21 mouse cellular contexts compared by ENCODE assay signal in the genomic region with DNA sequence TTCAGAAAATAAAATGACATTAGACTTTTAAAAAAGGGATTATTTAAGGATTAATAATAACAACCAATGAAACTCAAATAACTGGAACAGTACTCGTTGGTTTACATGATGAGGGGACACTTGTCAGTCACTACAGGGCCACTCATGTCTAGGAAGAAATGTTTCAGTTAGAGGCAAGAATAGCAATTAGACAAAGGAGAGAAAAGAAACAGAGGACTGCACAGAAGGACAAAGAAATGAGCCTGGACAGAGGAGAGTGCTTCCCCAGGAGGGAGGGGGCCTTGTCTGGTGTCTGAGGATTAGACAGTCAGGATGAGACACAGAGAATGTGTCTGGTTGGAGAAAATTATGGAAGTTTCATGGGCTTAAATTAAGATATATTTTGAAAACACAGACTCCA.
DNase-seq lines count a peak whose midpoint lies in the region; ATAC-seq and TF ChIP-seq lines count a peak whose summit lies in the region.
"Had no signal": no experiment of that assay in that cellular context is flagged by ENCODE, and none has a peak within 500 bp of the region (broad histone marks: within the 10 kb centered on the region; RNA-seq: fewer than 3 reads in every experiment).

No protein-coding gene starts in this region.

- no peak overlapping the region for H3K4me3 ChIP-seq in hindbrain, embryonic 12.5 days
- H3K4me3 ChIP-seq in hindbrain, postnatal 0 days (ENCODE audit: low read length), result no peak overlapping the region
- no peak overlapping the region for H3K4me3 ChIP-seq in forebrain, embryonic 16.5 days (replicated peaks; ENCODE audit: low read length)
- H3K4me3 ChIP-seq in midbrain, embryonic 13.5 days (replicated peaks), result no peak overlapping the region
- H3K4me3 ChIP-seq: heart, embryonic 12.5 days; kidney, embryonic 15.5 days; limb, embryonic 12.5 days; liver, embryonic 12.5 days; stomach, embryonic 15.5 days had no signal

- H3K9me3 ChIP-seq in hindbrain, embryonic 12.5 days (replicated peaks), result no peaks in the 10 kb centered on the region
- H3K9me3 ChIP-seq in hindbrain, postnatal 0 days (ENCODE audit: low read length), result no peaks in the 10 kb centered on the region
- no peaks in the 10 kb centered on the region for H3K9me3 ChIP-seq in forebrain, embryonic 16.5 days (ENCODE audit: control insufficient read depth, low read length)
- no peaks in the 10 kb centered on the region for H3K9me3 ChIP-seq in midbrain, embryonic 13.5 days
- H3K9me3 ChIP-seq: heart, embryonic 12.5 days; kidney, embryonic 15.5 days; limb, embryonic 12.5 days; liver, embryonic 12.5 days; stomach, embryonic 15.5 days had no signal

- WGBS in hindbrain, embryonic 12.5 days, result 46% methylated on average over 1 of the region's 1 CpGs
- 17% methylated on average over 1 of the region's 1 CpGs for WGBS in hindbrain, postnatal 0 days
- 6% methylated on average over 1 of the region's 1 CpGs for WGBS in forebrain, embryonic 16.5 days
- WGBS in midbrain, embryonic 13.5 days, result 6% methylated on average over 1 of the region's 1 CpGs

- DNase-seq in hindbrain, postnatal 0 days (ENCODE audit: low spot score), result no peak
- DNase-seq in retina, embryonic 14.5 days (ENCODE audit: low spot score), result peak; percentile 35
- DNase-seq in heart, postnatal 10 days, result no peak
- DNase-seq in right cerebral cortex, postnatal 25 days, result no peak
- DNase-seq in cerebellum, adult 9-10 months, result no peak
- DNase-seq: adrenal gland, postnatal 14 days; cerebellum, adult 11 months; heart, postnatal 36 days; lung, embryonic 14.5 days; lung, postnatal 36 days had no signal

- no peak overlapping the region for H3K9ac ChIP-seq in hindbrain, embryonic 12.5 days
- no peak overlapping the region for H3K9ac ChIP-seq in hindbrain, postnatal 0 days (replicated peaks; ENCODE audit: low read length)
- no peak overlapping the region for H3K9ac ChIP-seq in forebrain, embryonic 16.5 days (replicated peaks; ENCODE audit: low read depth, low read length)
- H3K9ac ChIP-seq in midbrain, embryonic 13.5 days (replicated peaks), result no peak overlapping the region
- H3K9ac ChIP-seq: heart, embryonic 12.5 days; kidney, embryonic 15.5 days; limb, embryonic 12.5 days; liver, embryonic 12.5 days; lung, embryonic 14.5 days; stomach, embryonic 15.5 days had no signal

- H3K27ac ChIP-seq in hindbrain, embryonic 12.5 days, result peak overlapping the region; percentile 37; the same call in 1 of the 2 replicates
- no peak overlapping the region for H3K27ac ChIP-seq in hindbrain, postnatal 0 days
- peak overlapping the region; percentile 79 for H3K27ac ChIP-seq in forebrain, embryonic 16.5 days (ENCODE audit: low read length)
- peak overlapping the region; percentile 65 for H3K27ac ChIP-seq in midbrain, embryonic 13.5 days
- H3K27ac ChIP-seq: kidney, embryonic 15.5 days; limb, embryonic 12.5 days; liver, embryonic 12.5 days; stomach, embryonic 15.5 days had no signal

- H3K4me2 ChIP-seq in hindbrain, embryonic 12.5 days (replicated peaks), result no peak overlapping the region
- no peak overlapping the region for H3K4me2 ChIP-seq in hindbrain, postnatal 0 days (ENCODE audit: low read depth, low read length)
- no peak overlapping the region for H3K4me2 ChIP-seq in forebrain, embryonic 16.5 days (ENCODE audit: low read length)
- no peak overlapping the region for H3K4me2 ChIP-seq in midbrain, embryonic 13.5 days (replicated peaks)
- H3K4me2 ChIP-seq: heart, embryonic 12.5 days; kidney, embryonic 15.5 days; limb, embryonic 12.5 days; liver, embryonic 12.5 days; lung, embryonic 14.5 days; stomach, embryonic 15.5 days had no signal

- no peaks in the 10 kb centered on the region for H3K27me3 ChIP-seq in hindbrain, embryonic 12.5 days
- H3K27me3 ChIP-seq in hindbrain, postnatal 0 days (ENCODE audit: insufficient read depth, low read length), result no peaks in the 10 kb centered on the region
- H3K27me3 ChIP-seq in forebrain, embryonic 16.5 days (replicated peaks; ENCODE audit: control insufficient read depth, insufficient read depth, low read length), result no peaks in the 10 kb centered on the region
- H3K27me3 ChIP-seq in midbrain, embryonic 13.5 days, result no peaks in the 10 kb centered on the region
- H3K27me3 ChIP-seq: heart, embryonic 12.5 days; kidney, embryonic 15.5 days; limb, embryonic 12.5 days; liver, embryonic 12.5 days; stomach, embryonic 15.5 days had no signal

- no peak for ATAC-seq in hindbrain, embryonic 12.5 days (ENCODE audit: low FRiP score)
- ATAC-seq in hindbrain, postnatal 0 days, result no peak
- ATAC-seq in forebrain, embryonic 16.5 days, result peak; percentile 30
- ATAC-seq in midbrain, embryonic 13.5 days, result 0 out of 2 replicates have a peak, but pooled peaks have one; percentile 20
- ATAC-seq: activated CD4-positive, CD25-positive, alpha-beta regulatory T cell, adult 4 months; intestine, embryonic 16.5 days; liver, embryonic 12.5 days had no signal

- intact Hi-C loops in heart, postnatal 10 days (cut with DNase I), result no loop called here

- TF ChIP-seq CTCF in hindbrain, postnatal 0 days (IDR thresholded peaks at IDR 0.05; ENCODE audit: low read depth), result no peak

- H3K4me1 ChIP-seq in hindbrain, embryonic 12.5 days, result peaks cover 21% of the 10 kb centered on the region
- peaks cover 20% of the 10 kb centered on the region for H3K4me1 ChIP-seq in hindbrain, postnatal 0 days (ENCODE audit: insufficient read depth, low read length)
- peaks cover 30% of the 10 kb centered on the region for H3K4me1 ChIP-seq in forebrain, embryonic 16.5 days (replicated peaks; ENCODE audit: control insufficient read depth, insufficient read depth, low read length)
- peaks cover 43% of the 10 kb centered on the region for H3K4me1 ChIP-seq in midbrain, embryonic 13.5 days (replicated peaks)
- H3K4me1 ChIP-seq: heart, embryonic 12.5 days; limb, embryonic 12.5 days; liver, embryonic 12.5 days; stomach, embryonic 15.5 days had no signal

- H3K36me3 ChIP-seq in hindbrain, embryonic 12.5 days, result no peaks in the 10 kb centered on the region
- H3K36me3 ChIP-seq in hindbrain, postnatal 0 days (ENCODE audit: insufficient read depth, low read length), result no peaks in the 10 kb centered on the region
- no peaks in the 10 kb centered on the region for H3K36me3 ChIP-seq in forebrain, embryonic 16.5 days (ENCODE audit: control insufficient read depth, insufficient read depth)
- H3K36me3 ChIP-seq in midbrain, embryonic 13.5 days, result no peaks in the 10 kb centered on the region
- H3K36me3 ChIP-seq: G1E; heart, embryonic 12.5 days; kidney, embryonic 15.5 days; limb, embryonic 12.5 days; liver, embryonic 12.5 days; stomach, embryonic 15.5 days had no signal

Comparison
In these comparisons a context has a peak if more than half of its experiments do, and no peak if none do; other contexts are left out.
1. ATAC-seq: peak in forebrain, embryonic 16.5 days (single experiment) and midbrain, embryonic 13.5 days (single experiment); none in hindbrain, embryonic 12.5 days (single experiment) and hindbrain, postnatal 0 days (single experiment).